Mouse (Mus musculus): ENCODE measurements at regions not wholly inside any gene's neighbourhood (a gene's known extent, or its start where the extent isn't known, plus 50 kb on each side); places are given as distances from the start of the nearest gene placed in this dataset.

DNA sequence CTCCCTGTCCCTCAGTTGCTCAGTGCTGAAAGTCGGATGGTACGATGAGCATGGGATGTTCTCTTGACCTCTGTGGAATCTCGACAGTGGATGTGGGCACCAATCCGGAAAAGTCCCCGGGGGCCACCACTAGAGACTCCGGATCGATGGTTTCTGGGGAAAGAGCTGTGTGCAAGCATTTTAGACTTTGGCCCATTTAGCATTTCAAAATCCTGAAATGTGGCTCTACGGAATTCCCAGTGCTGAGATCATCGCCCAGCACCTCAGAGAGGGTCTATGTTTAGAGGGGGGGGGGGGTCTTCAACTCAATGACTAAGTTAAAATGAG lies 68.6 kb downstream of the Tomm20 start:
- Histone ChIP-seq H3K27me3 (ENCODE audit: control insufficient read depth, insufficient read depth, low read length, poor library complexity, severe bottlenecking) (no peaks in the 10 kb centered on the region), H3K4me1 (ENCODE audit: control insufficient read depth, insufficient read depth, low read length) (no peaks in the 10 kb centered on the region), H3K4me3 (ENCODE audit: low read depth, low read length) (no peak overlapping the region), H3K9me3 (replicated peaks; ENCODE audit: control insufficient read depth, insufficient read depth, low read length, poor library complexity, severe bottlenecking) (peaks cover 2% of the 10 kb centered on the region; the same call in 1 of the 2 replicates), H3K36me3 (ENCODE audit: control insufficient read depth, insufficient read depth, low read length, poor library complexity, severe bottlenecking) (no peaks in the 10 kb centered on the region), H3K9ac (ENCODE audit: low read depth, poor library complexity, severe bottlenecking) (no peak overlapping the region), H3K27ac (ENCODE audit: insufficient read depth, low read length) (no peak overlapping the region)
- no peak for TF ChIP-seq EP300 (IDR thresholded peaks at IDR 0.05; ENCODE audit: insufficient read depth, low read depth, low read length)
- TF ChIP-seq POLR2A (IDR thresholded peaks at IDR 0.05; ENCODE audit: insufficient read depth, low read length), result no peak
- no peak for TF ChIP-seq CTCF (IDR thresholded peaks at IDR 0.05; ENCODE audit: low read depth, low read length)

DNA sequence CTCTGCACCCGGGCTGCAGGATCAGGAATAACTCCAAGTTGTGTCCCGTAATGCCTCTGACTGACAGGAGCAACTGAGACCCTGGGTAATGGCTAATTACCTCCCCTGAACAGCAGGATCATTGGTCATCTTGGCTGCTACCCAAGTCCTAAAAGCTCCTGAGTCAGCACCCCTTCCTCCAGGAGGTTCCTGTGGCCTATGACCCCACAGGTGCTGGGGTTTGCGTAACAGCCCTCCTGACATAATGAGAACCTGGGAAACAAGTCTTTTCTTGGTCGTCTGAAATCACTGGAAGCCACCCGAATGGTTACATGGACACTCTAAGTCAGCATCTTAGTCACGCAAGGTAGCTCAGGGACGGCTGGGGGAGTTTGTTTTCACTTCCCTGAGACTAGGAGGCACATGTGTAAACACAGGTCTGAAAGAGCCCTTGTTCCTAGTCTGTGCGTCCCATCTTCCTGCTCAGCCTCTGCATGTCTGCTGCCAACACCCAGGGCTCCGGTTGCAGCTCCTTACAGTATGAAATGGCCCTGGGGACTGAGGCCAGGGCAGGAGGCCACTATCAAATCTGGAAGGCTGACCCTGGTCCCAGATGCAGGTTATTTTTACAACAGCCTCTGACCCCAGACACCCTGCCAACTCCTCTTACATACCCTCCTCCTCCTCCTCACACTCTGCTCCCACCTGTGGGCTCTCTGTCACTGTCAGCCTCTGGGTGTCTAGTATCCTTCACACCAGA lies 69.2 kb downstream of the Tomm20 start:
- no peaks in the 10 kb centered on the region for H3K36me3 ChIP-seq (ENCODE audit: control insufficient read depth, insufficient read depth, low read length, poor library complexity, severe bottlenecking)
- no peaks in the 10 kb centered on the region for H3K27me3 ChIP-seq (ENCODE audit: control insufficient read depth, insufficient read depth, low read length, poor library complexity, severe bottlenecking)
- H3K27ac ChIP-seq (ENCODE audit: insufficient read depth, low read length), result no peak overlapping the region
- H3K9ac ChIP-seq (ENCODE audit: low read depth, poor library complexity, severe bottlenecking), result no peak overlapping the region
- H3K4me1 ChIP-seq (ENCODE audit: control insufficient read depth, insufficient read depth, low read length), result no peaks in the 10 kb centered on the region
- peaks cover 2% of the 10 kb centered on the region; the same call in 1 of the 2 replicates for H3K9me3 ChIP-seq (replicated peaks; ENCODE audit: control insufficient read depth, insufficient read depth, low read length, poor library complexity, severe bottlenecking)
- TF ChIP-seq POLR2A (IDR thresholded peaks at IDR 0.05; ENCODE audit: insufficient read depth, low read length) (no peak), EP300 (IDR thresholded peaks at IDR 0.05; ENCODE audit: insufficient read depth, low read depth, low read length) (no peak), CTCF (IDR thresholded peaks at IDR 0.05; ENCODE audit: low read depth, low read length) (no peak)
- H3K4me3 ChIP-seq (ENCODE audit: low read depth, low read length), result no peak overlapping the region

DNA sequence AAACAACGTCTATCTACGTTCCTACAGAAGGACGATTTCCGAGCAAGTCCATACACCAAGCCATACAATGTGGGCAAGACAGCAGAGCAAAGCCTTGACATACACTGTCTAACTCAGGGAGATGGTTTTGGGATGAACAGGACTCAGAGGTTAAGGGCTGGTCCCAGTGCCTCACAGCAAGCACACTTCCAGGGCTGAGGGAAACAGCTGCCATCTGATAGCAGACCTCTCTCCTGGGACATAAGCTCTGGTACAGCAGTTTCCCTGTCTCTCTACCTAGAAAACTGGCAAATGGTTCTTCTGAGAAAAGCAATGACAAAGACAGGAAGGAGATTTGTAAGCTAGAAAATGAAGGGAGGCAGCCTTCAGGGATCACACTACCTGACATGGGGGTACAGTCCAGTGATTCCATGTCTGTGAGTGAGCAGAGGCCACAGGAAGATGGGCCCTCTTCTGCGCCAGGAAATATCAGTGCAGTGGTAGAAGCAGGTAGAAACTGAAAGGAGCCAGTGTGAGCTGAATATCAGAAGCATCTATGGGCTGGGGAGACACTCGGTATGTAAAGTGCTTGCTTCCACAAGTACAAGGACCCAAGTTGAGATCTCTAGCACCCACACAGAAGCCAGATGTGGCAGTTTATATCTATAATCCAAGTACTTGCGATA lies 70.0 kb downstream of the Tomm20 start:
- H3K4me1 ChIP-seq (ENCODE audit: control insufficient read depth, insufficient read depth, low read length), result no peaks in the 10 kb centered on the region
- H3K27me3 ChIP-seq (ENCODE audit: control insufficient read depth, insufficient read depth, low read length, poor library complexity, severe bottlenecking), result no peaks in the 10 kb centered on the region
- TF ChIP-seq POLR2A (IDR thresholded peaks at IDR 0.05; ENCODE audit: insufficient read depth, low read length), result no peak
- no peak for TF ChIP-seq EP300 (IDR thresholded peaks at IDR 0.05; ENCODE audit: insufficient read depth, low read depth, low read length)
- no peak for TF ChIP-seq CTCF (IDR thresholded peaks at IDR 0.05; ENCODE audit: low read depth, low read length)
- H3K4me3 ChIP-seq (ENCODE audit: low read depth, low read length), result no peak overlapping the region
- H3K9me3 ChIP-seq (replicated peaks; ENCODE audit: control insufficient read depth, insufficient read depth, low read length, poor library complexity, severe bottlenecking), result peaks cover 2% of the 10 kb centered on the region; the same call in 1 of the 2 replicates
- no peak overlapping the region for H3K9ac ChIP-seq (ENCODE audit: low read depth, poor library complexity, severe bottlenecking)
- H3K27ac ChIP-seq (ENCODE audit: insufficient read depth, low read length), result no peak overlapping the region
- H3K36me3 ChIP-seq (ENCODE audit: control insufficient read depth, insufficient read depth, low read length, poor library complexity, severe bottlenecking), result no peaks in the 10 kb centered on the region

DNA sequence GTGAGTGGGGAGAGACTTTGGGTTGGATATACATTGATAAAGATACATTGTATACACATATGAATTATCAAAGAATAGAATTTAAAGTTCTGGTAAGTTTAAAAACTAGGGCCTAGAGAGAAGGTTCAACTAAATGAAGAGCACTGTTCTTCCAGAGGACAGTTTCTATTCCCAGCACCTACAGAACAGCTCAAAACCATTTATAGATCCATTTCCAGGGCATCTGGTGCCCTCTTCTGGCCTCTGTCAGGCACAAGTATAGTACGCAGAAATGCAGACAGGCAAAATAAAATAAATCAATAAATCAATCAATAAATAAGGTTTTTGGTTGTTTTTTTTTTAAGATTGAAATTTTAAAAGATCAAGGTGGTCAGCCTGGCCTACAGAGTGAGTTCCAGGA lies 70.8 kb downstream of the Tomm20 start:
- Histone ChIP-seq H3K4me1 (ENCODE audit: control insufficient read depth, insufficient read depth, low read length) (no peaks in the 10 kb centered on the region), H3K9me3 (replicated peaks; ENCODE audit: control insufficient read depth, insufficient read depth, low read length, poor library complexity, severe bottlenecking) (peaks cover 2% of the 10 kb centered on the region; the same call in 1 of the 2 replicates), H3K9ac (ENCODE audit: low read depth, poor library complexity, severe bottlenecking) (no peak overlapping the region), H3K4me3 (ENCODE audit: low read depth, low read length) (no peak overlapping the region), H3K27me3 (ENCODE audit: control insufficient read depth, insufficient read depth, low read length, poor library complexity, severe bottlenecking) (no peaks in the 10 kb centered on the region), H3K36me3 (ENCODE audit: control insufficient read depth, insufficient read depth, low read length, poor library complexity, severe bottlenecking) (no peaks in the 10 kb centered on the region), H3K27ac (ENCODE audit: insufficient read depth, low read length) (no peak overlapping the region)
- TF ChIP-seq CTCF (IDR thresholded peaks at IDR 0.05; ENCODE audit: low read depth, low read length), result no peak
- TF ChIP-seq POLR2A (IDR thresholded peaks at IDR 0.05; ENCODE audit: insufficient read depth, low read length), result no peak
- no peak for TF ChIP-seq EP300 (IDR thresholded peaks at IDR 0.05; ENCODE audit: insufficient read depth, low read depth, low read length)

DNA sequence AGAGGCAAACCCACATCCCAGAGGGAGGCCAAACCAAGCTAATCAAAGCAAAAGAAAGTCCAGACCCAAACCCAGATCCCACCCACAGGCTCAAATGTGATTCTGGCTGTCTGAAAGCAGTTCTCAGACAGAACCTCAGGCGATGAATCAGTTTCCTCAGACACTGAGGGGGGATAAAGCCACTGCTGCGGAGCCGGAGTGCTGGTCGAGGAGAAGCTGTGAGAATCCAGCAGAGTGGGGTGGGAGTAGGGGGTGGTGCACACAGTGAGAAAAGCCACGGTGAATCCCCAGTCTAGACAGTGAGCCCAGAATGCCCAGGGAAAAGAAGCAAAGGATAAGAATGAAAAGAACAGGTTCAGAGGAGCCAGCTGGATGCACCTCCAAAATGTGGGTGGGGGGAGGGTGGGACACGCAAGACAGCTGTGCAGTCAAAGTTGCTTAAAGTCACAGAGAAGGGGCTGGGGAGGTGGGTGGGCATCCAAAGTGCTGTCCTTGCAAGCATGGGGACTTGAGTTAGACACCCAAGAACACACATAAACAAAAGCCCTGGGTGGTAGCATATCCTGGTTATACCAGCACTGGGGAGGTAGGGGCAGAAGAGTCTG lies 71.4 kb downstream of the Tomm20 start:
- H3K27me3 ChIP-seq (ENCODE audit: control insufficient read depth, insufficient read depth, low read length, poor library complexity, severe bottlenecking), result no peaks in the 10 kb centered on the region
- H3K9ac ChIP-seq (ENCODE audit: low read depth, poor library complexity, severe bottlenecking), result no peak overlapping the region
- H3K27ac ChIP-seq (ENCODE audit: insufficient read depth, low read length), result no peak overlapping the region
- H3K9me3 ChIP-seq (replicated peaks; ENCODE audit: control insufficient read depth, insufficient read depth, low read length, poor library complexity, severe bottlenecking), result peaks cover 2% of the 10 kb centered on the region; the same call in 1 of the 2 replicates
- TF ChIP-seq EP300 (IDR thresholded peaks at IDR 0.05; ENCODE audit: insufficient read depth, low read depth, low read length) (no peak), CTCF (IDR thresholded peaks at IDR 0.05; ENCODE audit: low read depth, low read length) (no peak), POLR2A (IDR thresholded peaks at IDR 0.05; ENCODE audit: insufficient read depth, low read length) (no peak)
- H3K4me3 ChIP-seq (ENCODE audit: low read depth, low read length), result no peak overlapping the region
- H3K4me1 ChIP-seq (ENCODE audit: control insufficient read depth, insufficient read depth, low read length), result no peaks in the 10 kb centered on the region
- no peaks in the 10 kb centered on the region for H3K36me3 ChIP-seq (ENCODE audit: control insufficient read depth, insufficient read depth, low read length, poor library complexity, severe bottlenecking)

DNA sequence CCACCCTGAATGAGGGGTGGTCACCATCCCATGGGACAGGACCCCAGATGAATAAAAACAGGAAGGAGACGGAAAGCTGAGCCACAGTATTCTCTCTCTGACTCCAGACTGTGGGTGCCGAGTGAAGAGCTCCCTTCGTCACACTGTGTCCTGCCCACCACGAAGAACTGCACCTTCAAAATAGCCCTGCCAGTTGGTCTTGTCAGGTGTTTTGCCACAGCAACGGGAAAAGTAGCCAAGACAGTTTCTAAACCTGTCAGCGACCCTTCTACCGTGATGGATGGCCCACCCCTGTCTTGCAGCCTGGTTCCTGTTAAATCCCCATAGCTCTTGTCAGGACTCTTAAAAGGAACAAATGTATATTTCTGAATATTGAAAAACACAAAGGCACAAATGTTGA lies 72.3 kb downstream of the Tomm20 start:
- no peaks in the 10 kb centered on the region for H3K36me3 ChIP-seq (ENCODE audit: control insufficient read depth, insufficient read depth, low read length, poor library complexity, severe bottlenecking)
- no peaks in the 10 kb centered on the region for H3K27me3 ChIP-seq (ENCODE audit: control insufficient read depth, insufficient read depth, low read length, poor library complexity, severe bottlenecking)
- H3K4me3 ChIP-seq (ENCODE audit: low read depth, low read length), result no peak overlapping the region
- no peak overlapping the region for H3K9ac ChIP-seq (ENCODE audit: low read depth, poor library complexity, severe bottlenecking)
- H3K9me3 ChIP-seq (replicated peaks; ENCODE audit: control insufficient read depth, insufficient read depth, low read length, poor library complexity, severe bottlenecking), result peaks cover 2% of the 10 kb centered on the region; the same call in 1 of the 2 replicates
- no peaks in the 10 kb centered on the region for H3K4me1 ChIP-seq (ENCODE audit: control insufficient read depth, insufficient read depth, low read length)
- TF ChIP-seq EP300 (IDR thresholded peaks at IDR 0.05; ENCODE audit: insufficient read depth, low read depth, low read length) (no peak), POLR2A (IDR thresholded peaks at IDR 0.05; ENCODE audit: insufficient read depth, low read length) (no peak), CTCF (IDR thresholded peaks at IDR 0.05; ENCODE audit: low read depth, low read length) (no peak)
- H3K27ac ChIP-seq (ENCODE audit: insufficient read depth, low read length), result no peak overlapping the region
